Mouse (Mus musculus): ENCODE measurements around the gene Abcc8.

DNA sequence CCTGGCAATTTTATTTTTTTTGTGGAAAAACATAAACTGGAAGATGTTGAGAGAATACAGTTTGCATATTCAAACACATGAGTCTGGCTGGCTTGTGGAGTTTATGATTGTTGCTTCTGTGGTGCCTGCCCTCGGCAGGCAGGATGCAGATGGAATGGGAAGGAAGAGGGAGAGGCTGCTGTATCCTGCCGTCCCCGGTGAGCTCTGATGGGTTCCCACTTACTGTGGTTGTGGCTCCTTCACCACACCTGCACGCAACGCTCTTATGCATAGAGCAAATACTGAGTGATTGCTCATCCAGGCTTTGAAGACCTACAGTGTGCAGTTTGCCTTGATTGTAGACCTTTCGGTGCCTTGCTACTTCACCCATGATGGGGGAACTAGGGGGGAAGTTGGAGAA, 91.6 kb downstream of the Abcc8 start:
- TF ChIP-seq GATA1 (IDR thresholded peaks at IDR 0.05; ENCODE audit: low read length), result no peak
- no peak for TF ChIP-seq TAL1 (IDR thresholded peaks at IDR 0.05; ENCODE audit: low read length)

Data from erythroblast, embryonic 14.5 days (primary cell).